Mouse (Mus musculus) kidney, embryonic 16.5 days (tissue): ENCODE measurements at regions not wholly inside any gene's neighbourhood (a gene's known extent, or its start where the extent isn't known, plus 50 kb on each side); places are given as distances from the start of the nearest gene placed in this dataset.

Experiments used
- ATAC-seq: fragments of 200-750 bp; cut with Nextera tagmentation; 2 replicates; pipeline ENCODE4 v1.8.0; 2017; ENCODE audit warnings: moderate TSS enrichment; ENCODE audit not compliant: low FRiP score, low TSS enrichment
- H3K27ac ChIP-seq: fragments of 300-500 bp; sonication (generic); 2 replicates; pipeline ENCODE4 v1.5.1; 2014; ENCODE audit warnings: low read length
- H3K27me3 ChIP-seq: fragments of 300-500 bp; sonication (generic); 2 replicates; pipeline ENCODE4 v1.6.1; 2014; ENCODE audit warnings: low read length, control low read depth, mixed read lengths; ENCODE audit not compliant: insufficient read depth
- H3K36me3 ChIP-seq: fragments of 300-500 bp; sonication (generic); 2 replicates; pipeline ENCODE4 v1.6.1; 2014; ENCODE audit warnings: low read length, control low read depth, mixed read lengths; ENCODE audit not compliant: insufficient read depth
- H3K4me1 ChIP-seq: fragments of 300-500 bp; sonication (generic); 2 replicates; pipeline ENCODE4 v1.6.1; 2014; ENCODE audit warnings: low read length, control low read depth, mixed read lengths; ENCODE audit not compliant: insufficient read depth
- H3K4me2 ChIP-seq: fragments of 300-500 bp; sonication (generic); replicated peaks from 2 replicates; pipeline ENCODE4 v1.6.1; 2014; ENCODE audit warnings: low read depth, low read length
- H3K4me3 ChIP-seq: fragments of 300-500 bp; sonication (generic); 2 replicates; pipeline ENCODE4 v1.5.1; 2014; ENCODE audit warnings: mild to moderate bottlenecking, low read length
- H3K9ac ChIP-seq: fragments of 300-500 bp; sonication (generic); replicated peaks from 2 replicates; pipeline ENCODE4 v1.6.1; 2014; ENCODE audit warnings: low read length
- H3K9me3 ChIP-seq: fragments of 300-500 bp; sonication (generic); 2 replicates; pipeline ENCODE4 v1.6.1; 2016; ENCODE audit warnings: low read length, control low read depth
- WGBS: fragments of 180-500 bp; shearing (Covaris S2); extraction: QIAGEN DNeasy Blood & Tissue Kit; methylation state at CpG from one replicate; pipeline ENCODE4 v1.1.7; 2014; 5-methylcytosine and 5-hydroxymethylcytosine counted together

DNA sequence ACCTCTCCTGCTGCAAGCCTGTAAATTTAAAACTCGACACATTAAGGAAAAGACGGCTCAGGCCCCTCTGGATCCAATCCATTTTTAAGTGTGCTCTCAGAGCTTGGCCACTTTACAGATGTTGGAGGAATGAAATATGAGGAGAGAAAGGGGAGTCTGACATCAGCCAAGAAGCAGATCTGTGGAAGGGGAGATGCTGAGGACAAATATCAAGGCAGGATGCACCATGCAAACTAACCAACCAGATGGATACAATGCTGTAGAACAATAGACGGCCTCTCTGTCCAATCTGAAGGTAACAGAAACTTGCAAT is 166.2 kb downstream of the Sox4 start:
- peak; percentile 37; the same call in 1 of the 2 replicates for ATAC-seq
- WGBS, result 13% methylated on average over 3 of the region's 3 CpGs
- Histone ChIP-seq H3K27ac (no peak overlapping the region), H3K27me3 (no peaks in the 10 kb centered on the region), H3K9ac (no peak overlapping the region), H3K4me2 (no peak overlapping the region), H3K4me1 (peaks cover 22% of the 10 kb centered on the region), H3K4me3 (no peak overlapping the region), H3K36me3 (no peaks in the 10 kb centered on the region), H3K9me3 (no peaks in the 10 kb centered on the region)

- Histone ChIP-seq H3K9ac (no peak overlapping the region), H3K9me3 (no peaks in the 10 kb centered on the region), H3K27me3 (no peaks in the 10 kb centered on the region), H3K4me2 (no peak overlapping the region), H3K27ac (no peak overlapping the region), H3K4me1 (peaks cover 27% of the 10 kb centered on the region), H3K36me3 (no peaks in the 10 kb centered on the region), H3K4me3 (no peak overlapping the region)
- WGBS, result 25% methylated on average over 9 of the region's 9 CpGs
- peak; percentile 62 for ATAC-seq
Measured at GRCm38 (mm10) chr13:28786629-28787330, 166.7 kb downstream of the Sox4 start.

DNA sequence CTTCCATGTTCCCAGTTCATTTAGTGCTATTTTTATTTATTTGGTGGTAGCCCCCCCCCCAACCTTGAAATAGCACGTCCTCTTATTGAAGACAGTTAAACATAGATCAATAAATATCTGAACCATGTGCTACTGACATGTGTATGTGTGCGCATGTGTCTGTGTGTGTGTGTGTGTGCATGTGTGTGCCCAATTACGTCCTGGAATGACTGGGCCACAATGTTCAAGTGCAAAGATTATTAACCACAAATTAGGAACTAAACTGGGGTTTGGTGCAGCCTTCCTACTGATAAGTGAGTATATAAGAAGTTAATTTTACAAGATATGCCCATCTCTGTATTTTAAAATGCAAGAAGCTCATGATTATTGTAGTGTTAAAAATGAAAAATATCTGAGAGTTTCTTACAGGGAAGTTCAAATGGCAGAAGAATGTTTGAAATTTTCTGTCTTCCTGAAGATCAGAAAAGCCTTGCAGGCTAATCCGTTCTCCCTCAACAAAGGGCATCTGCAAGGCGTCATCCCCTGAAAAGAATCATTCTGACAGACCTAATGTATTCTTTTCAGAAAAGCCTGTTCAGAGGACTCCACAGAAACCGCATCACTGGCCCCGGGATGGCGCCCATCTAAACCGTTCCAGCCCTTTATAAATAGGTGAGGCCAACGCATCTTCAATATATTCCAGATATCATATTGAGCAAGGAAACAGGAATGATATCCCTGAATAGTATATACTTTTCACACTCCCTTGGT is 170.8 kb downstream of the Sox4 start:
- Histone ChIP-seq H3K27ac (no peak overlapping the region; the same call in 1 of the 2 replicates), H3K4me3 (no peak overlapping the region), H3K4me2 (no peak overlapping the region), H3K36me3 (no peaks in the 10 kb centered on the region), H3K4me1 (peaks cover 28% of the 10 kb centered on the region), H3K9me3 (no peaks in the 10 kb centered on the region), H3K27me3 (no peaks in the 10 kb centered on the region), H3K9ac (no peak overlapping the region)
- 58% methylated on average over 10 of the region's 10 CpGs for WGBS
- peak; percentile 9; the same call in 1 of the 2 replicates for ATAC-seq

- no peak overlapping the region for H3K4me3 ChIP-seq
- peak; percentile 76; the same call in 1 of the 2 replicates for ATAC-seq
- H3K27me3 ChIP-seq, result no peaks in the 10 kb centered on the region
- H3K4me1 ChIP-seq, result peaks cover 22% of the 10 kb centered on the region
- no peaks in the 10 kb centered on the region for H3K9me3 ChIP-seq
- H3K4me2 ChIP-seq, result no peak overlapping the region
- 14% methylated on average over 5 of the region's 5 CpGs for whole genome bisulfite sequencing
- H3K36me3 ChIP-seq, result no peaks in the 10 kb centered on the region
- H3K27ac ChIP-seq, result peak overlapping the region; percentile 26; the same call in 1 of the 2 replicates
- no peak overlapping the region for H3K9ac ChIP-seq
Measured at GRCm38 (mm10) chr13:28782081-28782480, 171.4 kb downstream of the Sox4 start.

GRCm38 (mm10) chr13:28781660-28782059 is 171.9 kb downstream of the Sox4 start:
- peaks cover 18% of the 10 kb centered on the region for H3K4me1 ChIP-seq
- no peaks in the 10 kb centered on the region for H3K36me3 ChIP-seq
- no peak overlapping the region for H3K9ac ChIP-seq
- 27% methylated on average over 5 of the region's 5 CpGs for WGBS
- ATAC-seq, result peak; percentile 50; the same call in 1 of the 2 replicates
- H3K27me3 ChIP-seq, result no peaks in the 10 kb centered on the region
- no peak overlapping the region for H3K4me3 ChIP-seq
- H3K4me2 ChIP-seq, result no peak overlapping the region
- H3K9me3 ChIP-seq, result no peaks in the 10 kb centered on the region
- peak overlapping the region; percentile 26; the same call in 1 of the 2 replicates for H3K27ac ChIP-seq

DNA sequence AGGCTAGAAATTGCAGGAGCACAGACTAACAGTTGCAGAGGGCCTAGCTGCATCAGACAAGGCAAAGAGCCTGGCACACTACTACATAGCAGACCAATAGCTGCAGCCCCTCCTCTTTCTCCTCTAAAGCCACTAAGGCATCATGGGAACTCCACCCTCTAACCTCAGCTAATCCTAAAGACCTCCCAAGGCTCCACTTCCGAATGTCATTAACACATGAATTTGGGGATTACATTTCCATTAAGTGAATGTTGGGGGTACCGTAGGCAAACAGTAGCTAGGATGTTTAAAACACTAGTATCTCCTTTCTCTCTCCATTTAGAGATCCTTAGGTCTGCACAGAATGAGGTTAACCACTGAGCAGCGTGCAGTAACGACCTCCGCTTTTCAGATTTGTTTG is 173.1 kb downstream of the Sox4 start:
- no peak for ATAC-seq
- Histone ChIP-seq H3K4me1 (peaks cover 13% of the 10 kb centered on the region), H3K27ac (no peak overlapping the region), H3K9me3 (no peaks in the 10 kb centered on the region), H3K4me3 (no peak overlapping the region), H3K4me2 (no peak overlapping the region), H3K36me3 (no peaks in the 10 kb centered on the region), H3K9ac (no peak overlapping the region), H3K27me3 (no peaks in the 10 kb centered on the region)
- 82% methylated on average over 5 of the region's 5 CpGs for WGBS

DNA sequence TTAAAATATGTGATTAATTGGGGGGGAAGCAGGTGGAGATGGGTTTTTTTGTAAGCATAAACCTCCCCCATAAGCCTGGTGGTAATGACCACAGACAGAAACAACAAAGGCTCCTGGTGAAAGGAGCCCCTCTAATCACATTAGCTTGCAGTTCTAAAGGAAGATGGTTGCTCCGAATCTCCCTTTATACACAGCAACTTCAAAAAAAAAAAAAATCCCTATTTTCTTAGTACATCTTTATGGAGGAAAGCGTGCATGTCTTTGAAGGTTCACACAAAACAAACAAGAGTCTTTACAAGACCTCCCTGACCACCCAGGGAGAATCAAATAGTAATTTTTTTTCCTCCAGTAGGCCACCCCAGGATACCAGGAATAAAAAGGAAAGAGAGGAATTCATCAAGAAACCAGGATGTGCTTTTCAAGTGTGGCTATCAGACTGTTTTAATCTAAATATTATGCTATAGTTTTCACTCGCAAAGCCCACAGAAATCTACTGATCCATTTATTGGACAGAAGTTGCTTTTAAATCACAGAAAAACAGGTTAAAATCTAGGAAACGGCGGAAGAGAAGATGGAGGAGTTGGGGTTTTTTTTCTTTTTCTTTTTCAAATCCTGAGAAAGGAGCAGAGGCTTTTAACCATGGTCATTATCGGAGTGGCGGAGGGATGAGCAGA is 178.2 kb downstream of the Sox4 start:
- Histone ChIP-seq H3K9me3 (no peaks in the 10 kb centered on the region), H3K9ac (no peak overlapping the region), H3K27ac (no peak overlapping the region), H3K4me1 (peaks cover 11% of the 10 kb centered on the region), H3K4me3 (no peak overlapping the region), H3K27me3 (no peaks in the 10 kb centered on the region), H3K4me2 (no peak overlapping the region), H3K36me3 (no peaks in the 10 kb centered on the region)
- WGBS, result 65% methylated on average over 7 of the region's 7 CpGs
- ATAC-seq, result no peak

- no peaks in the 10 kb centered on the region for H3K27me3 ChIP-seq
- H3K9me3 ChIP-seq, result no peaks in the 10 kb centered on the region
- H3K4me1 ChIP-seq, result peaks cover 16% of the 10 kb centered on the region
- no peak overlapping the region for H3K27ac ChIP-seq
- H3K4me2 ChIP-seq, result no peak overlapping the region
- no peak overlapping the region for H3K4me3 ChIP-seq
- 80% methylated on average over 7 of the region's 7 CpGs for WGBS
- no peak for ATAC-seq
- no peak overlapping the region for H3K9ac ChIP-seq
- no peaks in the 10 kb centered on the region for H3K36me3 ChIP-seq
Measured at GRCm38 (mm10) chr13:28774649-28775048, 178.9 kb downstream of the Sox4 start.

- WGBS, result 85% methylated on average over 2 of the region's 2 CpGs
- no peaks in the 10 kb centered on the region for H3K36me3 ChIP-seq
- peaks cover 27% of the 10 kb centered on the region for H3K4me1 ChIP-seq
- no peak overlapping the region for H3K4me3 ChIP-seq
- no peak for ATAC-seq
- H3K27ac ChIP-seq, result no peak overlapping the region
- H3K9ac ChIP-seq, result no peak overlapping the region
- no peaks in the 10 kb centered on the region for H3K9me3 ChIP-seq
- no peaks in the 10 kb centered on the region for H3K27me3 ChIP-seq
- no peak overlapping the region for H3K4me2 ChIP-seq
Measured at GRCm38 (mm10) chr13:28773466-28773865, 180.0 kb downstream of the Sox4 start.
